Mouse (Mus musculus) liver, embryonic 11.5 days (tissue): ENCODE data around the gene Cbfa2t3. TPM values are rescaled to one million over a fixed set of nuclear protein-coding genes. Genes with fewer than 3 reads are reported as not detected.

Experiments used
- ATAC-seq: fragments of 200-750 bp; cut with Nextera tagmentation; replicated peaks from 2 replicates; pipeline ENCODE4 v1.8.0; 2017; ENCODE audit warnings: moderate number of reproducible peaks, mild to moderate bottlenecking, moderate TSS enrichment, moderate library complexity; ENCODE audit not compliant: low FRiP score
- DNase-seq: peaks from one replicate; pipeline ENCODE4 v3.0.0-alpha.2; 2017; ENCODE audit warnings: low spot score
- H3K27ac ChIP-seq: fragments of 300-500 bp; sonication (generic); 2 replicates; pipeline ENCODE4 v1.5.1; 2014; ENCODE audit warnings: mild to moderate bottlenecking, low read depth, low read length, control low read depth
- H3K27me3 ChIP-seq: fragments of 300-500 bp; sonication (generic); replicated peaks from 2 replicates; pipeline ENCODE4 v1.6.1; 2014; ENCODE audit warnings: low read length, mixed read lengths; ENCODE audit not compliant: control insufficient read depth, insufficient read depth
- H3K36me3 ChIP-seq: fragments of 300-500 bp; sonication (generic); 2 replicates; pipeline ENCODE4 v1.6.1; 2014; ENCODE audit warnings: mild to moderate bottlenecking, low read length, moderate library complexity, mixed read lengths; ENCODE audit not compliant: control insufficient read depth, insufficient read depth
- H3K4me1 ChIP-seq: fragments of 300-500 bp; sonication (generic); replicated peaks from 2 replicates; pipeline ENCODE4 v1.6.1; 2014; ENCODE audit warnings: low read length, mixed read lengths; ENCODE audit not compliant: control insufficient read depth, insufficient read depth
- H3K4me2 ChIP-seq: fragments of 300-500 bp; sonication (generic); 2 replicates; pipeline ENCODE4 v1.6.1; 2014; ENCODE audit warnings: mild to moderate bottlenecking, control low read depth, moderate library complexity
- H3K4me3 ChIP-seq: fragments of 300-500 bp; sonication (generic); 2 replicates; pipeline ENCODE4 v1.5.1; 2014; ENCODE audit warnings: low read depth, low read length, control low read depth
- H3K9ac ChIP-seq: fragments of 300-500 bp; sonication (generic); 2 replicates; pipeline ENCODE4 v1.6.1; 2014; ENCODE audit warnings: low read depth, low read length, control low read depth
- H3K9me3 ChIP-seq: fragments of 300-500 bp; sonication (generic); 2 replicates; pipeline ENCODE4 v1.6.1; 2016; ENCODE audit warnings: low read length, inconsistent platforms, mixed read lengths; ENCODE audit not compliant: control insufficient read depth
- WGBS: fragments of 180-500 bp; shearing (Covaris S2); extraction: QIAGEN DNeasy Blood & Tissue Kit; methylation state at CpG from one replicate; pipeline ENCODE4 v1.1.7; 2014; 5-methylcytosine and 5-hydroxymethylcytosine counted together
- polyA plus RNA-seq: library from polyadenylated mRNA; unstranded; fragments of >200 nt; fragmentation: Nextera tagmentation; extraction: Ambion mirVana; gene quantifications from 2 replicates; pipeline ENCODE4 v1.2.1, GENCODE M21; 2014

Gene Cbfa2t3
- polyA plus RNA-seq, 1 experiment from 2014 or later = 14.4 TPM

- 87% methylated on average over 6 of the region's 6 CpGs for WGBS
- peaks cover 7% of the 10 kb centered on the region for H3K27me3 ChIP-seq
- H3K4me2 ChIP-seq = peak overlapping the region; percentile 3; the same call in 1 of the 2 replicates
- H3K4me1 ChIP-seq = peaks cover 90% of the 10 kb centered on the region
- no peak for ATAC-seq
- DNase-seq = no peak
- no peak overlapping the region for H3K4me3 ChIP-seq
- H3K9ac ChIP-seq = no peak overlapping the region
- H3K27ac ChIP-seq = no peak overlapping the region
- no peaks in the 10 kb centered on the region for H3K9me3 ChIP-seq
- H3K36me3 ChIP-seq = peaks cover 7% of the 10 kb centered on the region
Measured at GRCm38 (mm10) chr8:122691018-122691417, 7.9 kb downstream of the Cbfa2t3 start.

DNA sequence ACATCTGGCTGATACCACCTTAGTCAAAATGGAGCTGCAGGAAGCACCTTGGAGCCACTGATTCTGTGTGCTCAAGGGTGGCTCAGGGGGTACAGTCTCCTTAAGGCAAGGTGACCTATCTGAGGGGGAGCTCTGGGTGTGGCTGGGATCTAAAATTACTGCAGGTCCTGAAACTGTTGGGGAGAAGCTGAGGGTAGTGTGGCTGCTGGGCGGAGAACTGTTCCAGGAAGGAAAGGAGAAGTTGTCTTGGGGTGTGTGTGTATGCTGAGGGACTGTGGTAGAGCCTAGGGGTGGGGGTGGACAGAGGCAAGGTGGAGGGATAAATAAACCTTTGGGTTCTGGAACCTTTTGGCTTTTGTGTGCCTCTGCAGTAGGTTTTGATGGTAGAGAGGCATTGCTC is 9.6 kb downstream of the Cbfa2t3 start:
- Histone ChIP-seq H3K36me3 (peaks cover 5% of the 10 kb centered on the region), H3K27me3 (peaks cover 7% of the 10 kb centered on the region), H3K4me1 (peaks cover 90% of the 10 kb centered on the region), H3K9ac (peak overlapping the region; percentile 30; the same call in 1 of the 2 replicates), H3K27ac (no peak overlapping the region), H3K9me3 (no peaks in the 10 kb centered on the region), H3K4me2 (no peak overlapping the region), H3K4me3 (no peak overlapping the region)
- ATAC-seq = no peak
- 57% methylated on average over 1 of the region's 1 CpGs for WGBS
- DNase-seq = no peak

GRCm38 (mm10) chr8:122686879-122687278 is 12.0 kb downstream of the Cbfa2t3 start:
- Histone ChIP-seq H3K36me3 (peaks cover 3% of the 10 kb centered on the region; the same call in 1 of the 2 replicates), H3K4me2 (no peak overlapping the region), H3K27me3 (peaks cover 7% of the 10 kb centered on the region; the same call in 1 of the 2 replicates), H3K4me1 (peaks cover 81% of the 10 kb centered on the region), H3K27ac (peak overlapping the region; percentile 85; the same call in 1 of the 2 replicates), H3K9me3 (no peaks in the 10 kb centered on the region), H3K4me3 (no peak overlapping the region), H3K9ac (peak overlapping the region; percentile 43; the same call in 1 of the 2 replicates)
- no peak for ATAC-seq
- DNase-seq = no peak
- 74% methylated on average over 9 of the region's 9 CpGs for WGBS

GRCm38 (mm10) chr8:122685097-122685861 is 13.6 kb downstream of the Cbfa2t3 start:
- Histone ChIP-seq H3K4me1 (peaks cover 73% of the 10 kb centered on the region), H3K27ac (peak overlapping the region; percentile 85), H3K36me3 (peaks cover under 1% of the 10 kb centered on the region; the same call in 1 of the 2 replicates), H3K9me3 (no peaks in the 10 kb centered on the region), H3K9ac (peak overlapping the region; percentile 43), H3K4me3 (peak overlapping the region; percentile 10; the same call in 1 of the 2 replicates), H3K4me2 (peak overlapping the region; percentile 59), H3K27me3 (peaks cover 3% of the 10 kb centered on the region; the same call in 1 of the 2 replicates)
- WGBS = 37% methylated on average over 19 of the region's 19 CpGs
- ATAC-seq (peak; percentile 94), DNase-seq (peak; percentile 66)

- peak; percentile 71 for ATAC-seq
- no peak for DNase-seq
- no peak overlapping the region for H3K4me3 ChIP-seq
- H3K4me1 ChIP-seq = peaks cover 74% of the 10 kb centered on the region
- H3K4me2 ChIP-seq = peak overlapping the region; percentile 29
- H3K36me3 ChIP-seq = no peaks in the 10 kb centered on the region
- peak overlapping the region; percentile 53; the same call in 1 of the 2 replicates for H3K27ac ChIP-seq
- no peak overlapping the region for H3K9ac ChIP-seq
- H3K9me3 ChIP-seq = no peaks in the 10 kb centered on the region
- peaks cover 14% of the 10 kb centered on the region for H3K27me3 ChIP-seq
- 44% methylated on average over 11 of the region's 11 CpGs for WGBS
Measured at GRCm38 (mm10) chr8:122682820-122683219, 16.1 kb downstream of the Cbfa2t3 start.

- ATAC-seq (no peak), DNase-seq (no peak)
- 46% methylated on average over 7 of the region's 7 CpGs for WGBS
- peaks cover 3% of the 10 kb centered on the region; the same call in 1 of the 2 replicates for H3K36me3 ChIP-seq
- H3K27ac ChIP-seq = no peak overlapping the region
- peak overlapping the region; percentile 99 for H3K4me2 ChIP-seq
- H3K4me3 ChIP-seq = no peak overlapping the region
- peaks cover 62% of the 10 kb centered on the region for H3K4me1 ChIP-seq
- H3K9me3 ChIP-seq = no peaks in the 10 kb centered on the region
- H3K27me3 ChIP-seq = peaks cover 28% of the 10 kb centered on the region
- no peak overlapping the region; the same call in 1 of the 2 replicates for H3K9ac ChIP-seq
Measured at GRCm38 (mm10) chr8:122680171-122680570, 18.7 kb downstream of the Cbfa2t3 start.

DNA sequence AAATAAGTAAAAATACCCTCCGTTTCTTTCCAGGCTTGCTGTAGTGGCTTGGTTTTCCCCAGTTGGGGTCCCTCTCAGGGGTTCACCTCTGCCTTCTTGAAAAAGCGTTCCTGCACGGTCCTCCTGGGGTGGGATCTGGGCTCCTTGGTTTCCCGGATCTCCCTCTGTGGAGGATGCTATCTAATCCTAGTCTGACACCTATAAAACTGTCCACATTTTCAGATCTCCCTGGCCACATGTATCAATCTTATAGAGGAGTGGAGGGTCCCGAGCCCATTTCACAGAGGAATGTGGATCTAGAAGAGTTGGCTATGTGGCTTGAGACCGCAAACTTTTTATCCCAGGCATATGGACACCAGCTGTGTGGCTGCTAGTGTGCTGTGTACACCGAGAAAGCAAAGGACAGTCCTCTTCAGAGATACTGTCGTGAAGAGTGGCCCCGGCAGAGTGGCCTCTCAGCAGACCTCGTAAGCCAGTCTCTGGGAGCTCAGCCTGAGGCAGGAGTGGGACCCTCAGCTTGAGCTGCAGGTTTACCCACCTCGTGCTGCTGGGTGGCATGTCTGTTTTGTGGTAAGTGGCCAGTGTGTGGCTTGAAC is 19.5 kb downstream of the Cbfa2t3 start:
- H3K4me2 ChIP-seq = peak overlapping the region; percentile 99
- peak overlapping the region; percentile 23; the same call in 1 of the 2 replicates for H3K9ac ChIP-seq
- peaks cover 54% of the 10 kb centered on the region for H3K4me1 ChIP-seq

GRCm38 (mm10) chr8:122678896-122679210 is 20.1 kb downstream of the Cbfa2t3 start:
- peaks cover 51% of the 10 kb centered on the region for H3K4me1 ChIP-seq
- no peak for ATAC-seq
- peaks cover 28% of the 10 kb centered on the region for H3K27me3 ChIP-seq

More for the DNA sequence above, 19.5 kb downstream of the Cbfa2t3 start:
- peak overlapping the region; percentile 74; the same call in 1 of the 2 replicates for H3K4me3 ChIP-seq
- peaks cover 3% of the 10 kb centered on the region; the same call in 1 of the 2 replicates for H3K36me3 ChIP-seq
- 33% methylated on average over 11 of the region's 11 CpGs for WGBS
- no peak overlapping the region; the same call in 1 of the 2 replicates for H3K27ac ChIP-seq
- peaks cover 28% of the 10 kb centered on the region for H3K27me3 ChIP-seq
- no peak for DNase-seq
- ATAC-seq = no peak
- no peaks in the 10 kb centered on the region for H3K9me3 ChIP-seq

More at GRCm38 (mm10) chr8:122678896-122679210, 20.1 kb downstream of the Cbfa2t3 start:
- peak overlapping the region; percentile 74 for H3K4me3 ChIP-seq
- no peak overlapping the region; the same call in 1 of the 2 replicates for H3K27ac ChIP-seq
- H3K4me2 ChIP-seq = peak overlapping the region; percentile 99
- H3K9ac ChIP-seq = no peak overlapping the region
- WGBS = 2% methylated on average over 14 of the region's 14 CpGs
- H3K36me3 ChIP-seq = peaks cover 3% of the 10 kb centered on the region; the same call in 1 of the 2 replicates
- DNase-seq = no peak
- H3K9me3 ChIP-seq = no peaks in the 10 kb centered on the region
